Mouse (Mus musculus) thymus, postnatal 25 days (tissue): Measurements from ENCODE around the gene Cnrip1.
"Not testable (repeated sequence)": the region's sequence is repeated elsewhere in the genome, so short reads cannot be mapped to it uniquely, and the experiment has no call there.

Experiments
- DNase-seq: peaks from one replicate; pipeline ENCODE4 v3.0.0; 2022

The Cnrip1 gene

DNA sequence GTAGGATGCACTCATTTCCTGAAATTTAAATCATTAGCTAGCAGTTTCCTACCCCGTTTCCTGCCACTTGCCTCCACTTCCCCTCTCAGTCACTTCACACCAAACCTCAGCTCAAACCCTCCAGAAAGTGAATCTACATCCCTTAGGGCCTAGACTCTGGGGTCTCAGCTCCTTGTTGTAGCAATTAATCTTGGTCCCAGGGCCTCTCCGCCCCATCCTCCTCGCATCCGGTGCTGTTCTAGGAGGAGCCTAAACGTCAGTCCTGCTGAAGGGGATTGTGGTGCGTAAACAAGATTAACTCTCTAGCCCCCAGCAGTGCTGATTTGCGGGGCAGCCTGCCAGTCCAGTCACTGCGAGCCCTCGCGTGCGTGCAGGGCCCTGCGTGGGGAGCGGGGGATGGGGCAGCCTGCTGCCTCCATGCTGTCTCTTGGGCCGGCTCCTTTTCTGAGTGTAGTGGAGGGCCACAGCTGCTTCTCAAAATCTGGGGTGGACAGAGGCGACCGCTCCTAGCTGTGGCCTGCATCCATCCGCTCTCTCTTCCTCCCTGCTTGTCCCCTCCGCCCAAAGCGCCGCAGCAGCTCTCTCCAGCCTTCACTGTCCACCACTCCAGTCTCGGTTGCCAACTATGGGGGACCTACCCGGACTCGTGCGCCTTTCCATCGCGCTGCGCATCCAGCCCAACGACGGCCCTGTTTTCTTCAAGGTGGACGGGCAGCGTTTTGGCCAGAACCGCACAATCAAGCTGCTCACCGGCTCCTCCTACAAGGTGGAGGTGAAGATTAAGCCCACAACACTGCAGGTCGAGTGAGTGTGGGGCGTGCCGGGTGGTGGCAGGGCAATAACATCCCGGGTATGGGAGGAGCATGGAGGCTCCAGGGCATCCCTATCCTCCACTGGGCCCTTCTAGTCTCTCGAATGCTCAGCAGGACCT is at the start of gene Cnrip1, which contains the start of gene Plek:
Gene Cnrip1, plus strand, starts transcription at position 42 of the 931 bp plus-strand sequence.
Gene Plek, minus strand, starts transcription at position 837 of the 931 bp plus-strand sequence.
- peak; percentile 16 for DNase-seq

- no peak for DNase-seq
Observed at GRCm38 (mm10) chr11:17002739-17003373, 48.5 kb upstream of the Cnrip1 start.

DNA sequence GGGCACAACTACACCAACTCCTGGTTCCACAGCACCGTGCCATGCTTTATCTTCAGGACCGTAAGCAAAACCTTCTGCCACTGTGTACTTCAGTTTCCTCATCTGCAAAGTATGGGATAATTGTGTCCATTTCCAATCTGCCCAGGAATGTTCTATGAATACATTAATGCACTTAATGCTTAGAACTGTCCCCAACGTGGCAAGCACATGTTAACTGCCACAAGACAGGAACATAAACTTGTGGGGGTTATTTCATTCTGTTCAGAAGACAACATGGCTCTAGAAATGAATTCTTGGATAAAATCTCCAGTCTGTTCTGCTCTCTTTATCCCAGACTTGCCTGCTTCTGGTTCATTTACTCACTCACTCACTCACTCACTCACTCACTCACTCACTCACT is 47.6 kb upstream of the Cnrip1 start:
- no peak for DNase-seq

GRCm38 (mm10) chr11:17004899-17005846 is 46.2 kb upstream of the Cnrip1 start:
- DNase-seq = no peak

DNA sequence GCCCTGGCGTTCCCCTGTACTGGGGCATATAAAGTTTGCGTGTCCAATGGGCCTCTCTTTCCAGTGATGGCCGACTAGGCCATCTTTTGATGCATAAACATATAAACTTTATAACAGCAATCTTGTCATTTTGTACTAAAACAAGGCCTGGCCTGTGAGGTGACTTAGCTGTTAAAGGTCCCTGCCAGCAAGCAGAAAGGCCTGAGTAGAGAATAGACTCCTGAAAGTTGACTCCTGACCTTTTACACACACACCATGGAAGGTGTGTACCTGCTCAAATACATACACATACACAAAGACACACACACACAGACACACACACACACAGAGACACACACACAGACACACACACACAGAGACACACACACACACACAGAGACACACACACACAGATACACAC is 44.9 kb upstream of the Cnrip1 start:
- not testable (repeated sequence) for DNase-seq

DNA sequence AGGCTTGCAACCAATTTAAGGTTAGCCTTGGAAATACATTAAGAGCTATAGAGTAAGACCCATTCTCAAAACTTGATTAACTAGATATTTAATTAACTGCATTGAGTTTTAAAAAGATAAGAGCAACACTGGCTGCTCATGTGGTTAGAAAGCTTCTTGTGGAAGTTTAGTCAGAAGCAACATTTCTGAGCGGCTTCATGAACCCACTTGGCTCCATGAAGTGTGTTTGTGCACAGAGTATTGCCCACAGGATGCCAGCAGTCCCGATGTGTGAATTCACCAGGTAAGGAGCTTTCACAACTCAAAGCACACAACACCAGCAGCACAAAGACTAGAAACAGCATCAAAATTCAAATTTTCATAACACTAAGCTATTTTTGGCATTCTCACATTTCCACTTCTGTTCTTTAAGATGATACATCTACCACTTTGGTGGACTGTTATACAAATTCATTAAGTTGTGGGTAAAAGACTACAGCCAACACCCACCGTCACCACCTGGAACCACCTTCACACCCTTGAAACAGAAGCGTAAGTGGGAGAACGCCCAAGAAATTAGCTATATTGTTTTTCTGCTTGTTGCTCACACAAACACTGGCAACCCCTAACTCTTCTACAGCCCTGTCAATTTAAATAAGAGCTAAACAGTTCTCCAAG is 43.7 kb upstream of the Cnrip1 start:
- no peak for DNase-seq

DNA sequence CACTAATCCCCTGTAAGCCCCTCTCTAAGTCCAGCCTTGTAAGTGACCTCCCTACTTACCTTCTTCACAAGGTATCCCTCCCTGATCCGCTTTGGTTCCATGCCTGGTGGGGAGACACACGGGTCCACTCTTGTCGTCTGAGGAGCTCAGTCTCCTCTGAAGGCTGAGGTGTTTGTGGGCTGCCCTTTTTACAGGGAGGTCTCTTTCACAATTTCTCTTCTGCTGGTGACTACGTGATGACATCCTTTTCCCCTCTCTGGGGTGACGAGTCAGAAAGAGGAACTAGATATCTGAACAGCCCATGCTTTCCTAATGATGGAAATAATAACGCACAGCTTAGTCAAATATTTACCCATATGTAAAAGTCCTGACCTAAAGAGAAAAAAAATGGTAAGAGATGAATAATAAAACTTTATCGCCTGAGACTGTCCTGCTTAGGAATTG is 42.9 kb upstream of the Cnrip1 start:
- no peak for DNase-seq

DNA sequence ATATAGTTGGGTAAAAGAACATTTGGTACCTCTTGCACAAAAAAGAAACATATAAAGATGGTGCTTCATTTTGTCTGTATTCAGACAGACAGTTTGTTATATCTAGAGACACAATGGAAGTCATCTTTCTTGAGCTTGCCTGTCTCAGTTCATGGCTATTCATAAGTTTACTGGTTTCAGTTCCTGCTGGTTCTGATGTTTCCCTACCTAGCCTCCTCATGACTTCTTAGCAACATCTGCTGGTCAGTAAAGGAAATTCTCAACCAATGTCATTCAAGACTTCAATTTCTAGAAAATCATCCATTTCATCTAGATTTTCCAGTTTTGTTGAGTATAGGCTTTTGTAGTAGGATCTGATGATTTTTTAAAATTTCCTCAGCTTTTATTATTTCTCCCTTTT is 38.4 kb upstream of the Cnrip1 start:
- DNase-seq = no peak

DNA sequence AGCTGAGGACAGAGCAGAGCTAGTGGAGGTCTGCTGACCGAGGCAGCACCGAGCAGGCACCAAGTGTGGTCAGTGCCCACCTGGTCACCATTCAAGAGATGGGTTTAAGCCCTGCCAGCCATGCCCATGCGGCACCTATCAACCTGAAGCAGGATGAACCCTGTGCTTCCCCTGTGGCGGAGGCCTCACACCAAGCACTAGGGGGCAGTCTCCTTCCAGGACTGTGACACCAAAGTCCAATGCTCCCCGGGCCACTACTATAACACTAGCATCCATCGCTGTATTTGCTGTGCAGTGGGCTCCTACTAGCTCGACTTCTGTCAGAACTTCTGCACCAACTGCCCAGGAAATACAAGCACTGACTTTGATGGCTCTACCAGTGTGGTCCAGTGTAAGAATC is 32.1 kb upstream of the Cnrip1 start:
- DNase-seq = no peak

- DNase-seq = no peak
Observed at GRCm38 (mm10) chr11:17023206-17023605, 28.2 kb upstream of the Cnrip1 start.

DNA sequence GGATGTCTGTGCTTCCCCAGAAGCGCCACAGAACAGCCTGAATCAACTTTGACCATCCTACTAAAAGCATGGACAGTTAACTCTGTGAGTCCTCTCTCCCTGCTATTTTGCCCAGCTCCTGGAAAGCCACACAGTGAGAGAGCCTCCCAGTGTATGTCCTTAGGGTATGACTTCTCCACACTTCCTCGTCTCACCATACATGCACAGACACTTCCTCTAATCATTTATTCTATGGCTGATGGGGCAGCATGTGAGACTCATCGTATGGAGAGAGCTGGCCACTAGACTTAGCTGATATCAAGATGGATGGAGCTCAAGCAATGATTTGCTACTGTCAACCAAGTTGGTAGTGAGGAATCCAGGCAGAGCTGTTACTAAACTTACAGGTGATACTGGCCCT is 27.4 kb upstream of the Cnrip1 start:
- no peak for DNase-seq

DNA sequence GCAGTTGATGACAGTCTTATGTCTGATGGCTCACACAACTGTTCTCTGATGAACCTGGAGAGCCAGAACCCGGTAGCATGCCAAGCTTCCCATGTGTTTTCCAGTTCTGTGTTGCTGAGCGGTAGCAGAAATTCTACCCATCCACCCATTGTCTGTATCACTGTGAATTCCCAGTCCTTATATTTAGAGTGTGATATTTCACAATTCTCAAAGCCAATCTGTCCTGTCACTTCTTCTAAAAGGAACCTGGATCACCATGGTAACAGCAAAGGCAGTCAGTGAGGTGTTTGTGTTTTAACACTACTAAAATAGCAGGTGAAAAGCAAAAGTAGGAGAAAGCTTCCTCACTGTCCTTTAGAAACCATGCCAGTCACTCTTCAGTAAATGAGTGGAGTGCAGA is 5.6 kb upstream of the Cnrip1 start:
- DNase-seq = no peak

GRCm38 (mm10) chr11:17052476-17053049 is 1.2 kb downstream of the Cnrip1 start:
- no peak for DNase-seq

- DNase-seq = not testable (repeated sequence)
Observed at GRCm38 (mm10) chr11:17069360-17069759, 18.0 kb downstream of the Cnrip1 start.

- no peak for DNase-seq
Observed at GRCm38 (mm10) chr11:17075656-17076055, 24.3 kb downstream of the Cnrip1 start.

GRCm38 (mm10) chr11:17082086-17082485 is 30.7 kb downstream of the Cnrip1 start:
- no peak for DNase-seq

- DNase-seq = no peak
Observed at GRCm38 (mm10) chr11:17082953-17083352, 31.6 kb downstream of the Cnrip1 start.

GRCm38 (mm10) chr11:17083455-17083854 is 32.1 kb downstream of the Cnrip1 start:
- no peak for DNase-seq

DNA sequence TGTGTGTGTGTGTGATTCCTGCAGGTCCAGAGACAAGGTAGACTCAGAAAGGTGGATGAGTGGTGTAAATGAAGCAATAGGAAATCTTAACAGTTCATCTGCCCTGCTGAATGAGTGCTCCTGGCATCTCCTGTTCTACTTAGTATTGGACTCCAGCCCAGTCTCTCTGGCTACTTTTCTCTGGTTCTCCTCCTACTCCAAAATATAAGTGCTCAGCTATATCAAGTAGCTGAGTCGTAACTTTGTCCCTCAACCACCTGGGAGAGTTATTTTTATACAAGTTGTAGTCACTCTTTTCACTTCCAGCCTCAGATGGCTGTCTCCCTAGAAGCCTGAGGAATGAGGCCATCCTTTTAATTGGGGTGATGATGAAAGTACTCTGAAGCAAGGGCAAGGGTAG is 32.5 kb downstream of the Cnrip1 start:
- no peak for DNase-seq

GRCm38 (mm10) chr11:17086106-17086505 is 34.7 kb downstream of the Cnrip1 start:
- DNase-seq = no peak

GRCm38 (mm10) chr11:17106936-17107335 is 55.5 kb downstream of the Cnrip1 start:
- no peak for DNase-seq

DNA sequence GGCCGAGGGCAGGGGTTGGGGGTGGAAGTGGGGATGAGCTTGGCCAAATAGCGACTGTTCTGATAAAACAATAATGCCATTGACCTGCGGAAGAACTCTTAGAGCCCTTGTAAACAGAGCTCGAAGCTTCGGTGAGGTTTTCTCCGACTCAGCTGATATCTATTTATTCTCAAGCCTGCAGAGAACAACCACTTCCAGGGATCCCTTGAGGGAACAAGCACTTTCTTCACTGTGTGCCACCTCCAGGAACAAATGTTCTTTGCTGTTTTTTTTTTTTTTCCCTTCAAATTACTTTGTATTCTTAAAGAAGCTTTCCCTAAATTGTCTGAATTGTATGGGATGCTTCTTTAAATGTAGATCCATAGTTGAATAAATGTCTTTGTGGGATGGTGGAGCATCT is 56.0 kb downstream of the Cnrip1 start:
- DNase-seq = no peak
